Mouse (Mus musculus) MEL (cell line): ENCODE measurements around the gene Myo1e.

Source experiments
- CHD1 ChIP-seq: IDR thresholded peaks from 2 replicates; pipeline ENCODE4 v1.6.1; 2012; ENCODE audit warnings: low read depth, mild to moderate bottlenecking, inconsistent platforms, low read length, improper control_type of control experiment
- CHD2 ChIP-seq: IDR thresholded peaks from 2 replicates; pipeline ENCODE4 v1.6.1; 2011; ENCODE audit warnings: low read length, improper control_type of control experiment
- CTCF ChIP-seq, 3 experiments: IDR thresholded peaks in 2 of 3; conservative IDR thresholded peaks in 1 of 3; 2 replicates each; pipeline ENCODE4 v1.5.1; 2011 to 2012; ENCODE audit warnings: low read length in 3 of 3, low read depth in 2 of 3, mild to moderate bottlenecking in 2 of 3, improper control_type of control experiment in 1 of 3, inconsistent platforms in 1 of 3, mixed read lengths in 1 of 3, moderate library complexity in 1 of 3; ENCODE audit not compliant: control insufficient read depth in 1 of 3, insufficient read depth in 1 of 3, poor library complexity in 1 of 3, severe bottlenecking in 1 of 3
- E2F4 ChIP-seq: IDR thresholded peaks from 2 replicates; pipeline ENCODE4 v1.6.1; 2011; ENCODE audit warnings: low read depth, low read length, improper control_type of control experiment, borderline replicate concordance
- GABPA ChIP-seq: IDR thresholded peaks from 2 replicates; pipeline ENCODE4 v1.6.1; 2012; ENCODE audit warnings: low read depth, mild to moderate bottlenecking, inconsistent platforms, low read length, improper control_type of control experiment, moderate library complexity
- MAFK ChIP-seq: IDR thresholded peaks from 2 replicates; pipeline ENCODE4 v1.6.1; 2011; ENCODE audit warnings: low read depth, mild to moderate bottlenecking, low read length, improper control_type of control experiment, borderline replicate concordance
- MEF2A ChIP-seq: IDR thresholded peaks from 2 replicates; pipeline ENCODE4 v1.6.1; 2014; ENCODE audit warnings: low read depth, mild to moderate bottlenecking, inconsistent platforms, low read length, improper control_type of control experiment; ENCODE audit not compliant: poor library complexity, insufficient replicate concordance, severe bottlenecking; ENCODE audit errors: extremely low read depth
- MXI1 ChIP-seq: IDR thresholded peaks from 2 replicates; pipeline ENCODE4 v1.6.1; 2011; ENCODE audit warnings: mild to moderate bottlenecking, low read depth, low read length, improper control_type of control experiment
- POLR2A ChIP-seq, 2 experiments: IDR thresholded peaks; 2 replicates each; pipeline ENCODE4 v1.6.1; 2011 to 2012; ENCODE audit warnings: low read length in 2 of 2, mild to moderate bottlenecking in 2 of 2, control low read depth in 1 of 2, improper control_type of control experiment in 1 of 2, low read depth in 1 of 2, moderate library complexity in 1 of 2; ENCODE audit not compliant: control insufficient read depth in 1 of 2, insufficient read depth in 1 of 2, poor library complexity in 1 of 2
- POLR2AphosphoS5 ChIP-seq: IDR thresholded peaks from 2 replicates; pipeline ENCODE4 v1.6.1; 2012; ENCODE audit warnings: low read depth, borderline replicate concordance, mild to moderate bottlenecking, inconsistent platforms, low read length, moderate library complexity, mixed read lengths
- SIN3A ChIP-seq: IDR thresholded peaks from 2 replicates; pipeline ENCODE4 v1.6.1; 2012; ENCODE audit warnings: low read length, improper control_type of control experiment, inconsistent platforms
- USF1 ChIP-seq: IDR thresholded peaks from 2 replicates; pipeline ENCODE4 v1.6.1; 2014; ENCODE audit warnings: low read depth, mild to moderate bottlenecking, inconsistent platforms, low read length, improper control_type of control experiment, moderate library complexity

DNA sequence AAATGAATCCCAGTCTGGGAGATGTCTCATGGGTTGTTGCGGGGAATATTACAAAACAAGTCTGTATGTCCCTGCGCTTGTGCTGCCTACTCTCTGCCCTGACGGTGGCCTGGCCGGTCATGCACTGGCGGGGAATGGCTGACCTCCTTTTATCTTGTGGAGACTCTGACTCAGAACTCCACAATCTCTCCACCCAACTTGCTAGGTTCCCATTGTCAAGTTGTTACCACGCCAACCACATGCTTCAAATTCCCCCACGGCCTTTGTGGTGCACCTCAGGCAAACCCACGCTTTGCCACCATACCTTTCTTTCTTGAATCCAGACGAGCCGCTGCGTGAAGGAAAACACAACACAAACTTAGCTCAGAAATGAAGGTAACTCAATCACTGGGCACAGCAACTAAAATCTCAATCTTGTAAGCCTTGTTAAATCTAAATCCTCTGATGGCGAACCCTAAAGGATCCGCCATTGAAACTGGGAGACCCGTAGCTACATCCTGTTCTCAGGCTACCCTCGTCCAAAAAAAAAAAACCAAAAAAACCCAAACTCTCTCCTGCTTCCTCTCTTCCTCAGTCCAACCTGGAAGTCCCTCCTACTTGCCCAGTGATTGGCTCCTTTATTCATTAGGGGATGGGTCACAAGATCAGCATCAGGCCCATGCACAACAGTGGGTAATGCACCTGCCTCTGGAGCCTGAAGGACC lies 10.0 kb upstream of the Myo1e start:
- TF ChIP-seq MAFK (no peak), E2F4 (no peak), CTCF (IDR thresholded peaks at IDR 0.05 in 2 of 3, conservative IDR thresholded peaks at IDR 0.05 in 1 of 3; ENCODE audit: control insufficient read depth in 1 of 3, insufficient read depth in 1 of 3, low read depth in 2 of 3, low read length in 3 of 3, poor library complexity in 1 of 3, severe bottlenecking in 1 of 3) (no peak), GABPA (no peak), MEF2A (no peak), CHD1 (no peak), POLR2AphosphoS5 (no peak), USF1 (no peak), POLR2A (IDR thresholded peaks at IDR 0.05; ENCODE audit: control insufficient read depth in 1 of 2, insufficient read depth in 1 of 2, low read depth in 1 of 2, low read length in 2 of 2, poor library complexity in 1 of 2) (no peak), SIN3A (no peak), CHD2 (no peak), MXI1 (no peak)
